Mouse (Mus musculus) bone marrow macrophage, adult 2 months (primary cell): ENCODE results near the gene Tnip3.

Experiments used
- CTCF ChIP-seq: IDR thresholded peaks from 2 replicates; pipeline ENCODE4 v1.5.1; 2012; ENCODE audit warnings: low read depth, mild to moderate bottlenecking, low read length, moderate library complexity
- POLR2A ChIP-seq: IDR thresholded peaks from 2 replicates; pipeline ENCODE4 v1.6.1; 2012; ENCODE audit warnings: mild to moderate bottlenecking, low read depth, low read length, borderline replicate concordance

- TF ChIP-seq POLR2A, result no peak
- no peak for TF ChIP-seq CTCF
Measured at GRCm38 (mm10) chr6:65651376-65651775, 126.3 kb downstream of the Tnip3 start.
